Comparison of ENCODE assay signal across 8 mouse cellular contexts in genomic region chr9:43284284-43284683, GRCm38 (mm10). TPM values are rescaled to one million over a fixed set of nuclear protein-coding genes. Genes with fewer than 3 reads are reported as not detected.
DNase-seq lines count a peak whose midpoint lies in the region; ATAC-seq and TF ChIP-seq lines count a peak whose summit lies in the region.

No protein-coding gene starts in this region.

- H3K9me3 ChIP-seq in heart, embryonic 14.5 days (ENCODE audit: control insufficient read depth, low read length): no peaks in the 10 kb centered on the region
- no peaks in the 10 kb centered on the region for H3K9me3 ChIP-seq in liver, embryonic 13.5 days (replicated peaks)
- H3K9me3 ChIP-seq in neural tube, embryonic 12.5 days: no peaks in the 10 kb centered on the region
- H3K9me3 ChIP-seq in stomach, postnatal 0 days (ENCODE audit: control insufficient read depth, low read length): no peaks in the 10 kb centered on the region

- H3K9ac ChIP-seq in heart, embryonic 14.5 days (ENCODE audit: low read length): no peak overlapping the region
- no peak overlapping the region for H3K9ac ChIP-seq in liver, embryonic 13.5 days
- no peak overlapping the region for H3K9ac ChIP-seq in neural tube, embryonic 12.5 days
- H3K9ac ChIP-seq in stomach, postnatal 0 days (ENCODE audit: low read length): no peak overlapping the region

- peak; percentile 82 for ATAC-seq in heart, embryonic 14.5 days (ENCODE audit: insufficient number of reproducible peaks, insufficient read depth, low FRiP score, low read depth)
- ATAC-seq in liver, embryonic 13.5 days (ENCODE audit: low read depth): peak; percentile 73
- peak; percentile 84 for ATAC-seq in neural tube, embryonic 12.5 days (ENCODE audit: low FRiP score, low read depth)
- ATAC-seq in stomach, postnatal 0 days (ENCODE audit: low FRiP score, low TSS enrichment): peak; percentile 88

- TF ChIP-seq CTCF in C2C12 (IDR thresholded peaks at IDR 0.05; ENCODE audit: control insufficient read depth, insufficient read depth, insufficient read length): peak; percentile 92
- TF ChIP-seq CTCF in stomach, postnatal 0 days (IDR thresholded peaks at IDR 0.05; ENCODE audit: low read depth): peak; percentile 97

- no peaks in the 10 kb centered on the region; a peak in 1 of 4 replicates for H3K4me1 ChIP-seq in heart, embryonic 14.5 days (ENCODE audit: control insufficient read depth in 2 of 2, insufficient read depth in 2 of 2, low read length in 2 of 2)
- H3K4me1 ChIP-seq in liver, embryonic 13.5 days (replicated peaks): no peaks in the 10 kb centered on the region
- H3K4me1 ChIP-seq in neural tube, embryonic 12.5 days: peaks cover 7% of the 10 kb centered on the region
- H3K4me1 ChIP-seq in stomach, postnatal 0 days (replicated peaks; ENCODE audit: control insufficient read depth, insufficient read depth): no peaks in the 10 kb centered on the region

- no peak overlapping the region for H3K4me3 ChIP-seq in C2C12 (ENCODE audit: insufficient read depth, poor library complexity, severe bottlenecking)
- no peak overlapping the region for H3K4me3 ChIP-seq in heart, embryonic 14.5 days (ENCODE audit: control insufficient read depth in 1 of 2, insufficient read depth in 1 of 2, low read depth in 1 of 2, low read length in 2 of 2)
- H3K4me3 ChIP-seq in liver, embryonic 13.5 days (replicated peaks): no peak overlapping the region
- no peak overlapping the region for H3K4me3 ChIP-seq in neural tube, embryonic 12.5 days
- no peak overlapping the region for H3K4me3 ChIP-seq in stomach, postnatal 0 days (ENCODE audit: low read depth, low read length)

- TF ChIP-seq EP300 in stomach, postnatal 0 days (optimal IDR thresholded peaks at IDR 0.05): no peak

- H3K27ac ChIP-seq in heart, embryonic 14.5 days (replicated peaks in 1 of 2; ENCODE audit: control insufficient read depth in 1 of 2, insufficient read depth in 1 of 2, low read depth in 2 of 2, low read length in 2 of 2): no peak overlapping the region
- H3K27ac ChIP-seq in liver, embryonic 13.5 days: no peak overlapping the region
- H3K27ac ChIP-seq in neural tube, embryonic 12.5 days: no peak overlapping the region
- H3K27ac ChIP-seq in stomach, postnatal 0 days (replicated peaks): no peak overlapping the region

- DNase-seq in brain, embryonic 18.5 days (ENCODE audit: low read depth, low spot score): peak; percentile 50
- peak; percentile 76 for DNase-seq in fibroblast of lung, adult 2 months (ENCODE audit: low read depth)
- peak; percentile 87 for DNase-seq in kidney, postnatal 14 days
- DNase-seq in liver, embryonic 13.5 days: peak; percentile 66
- peak; percentile 88 for DNase-seq in stomach, postnatal 0 days (ENCODE audit: low spot score)

- H3K79me2 ChIP-seq in C2C12 (ENCODE audit: control insufficient read depth, insufficient read depth): no peaks in the 10 kb centered on the region

- 3% methylated on average over 6 of the region's 6 CpGs for WGBS in heart, embryonic 14.5 days
- WGBS in liver, embryonic 13.5 days (ENCODE audit: insufficient replicate concordance): 9% methylated on average over 6 of the region's 6 CpGs
- 6% methylated on average over 6 of the region's 6 CpGs for WGBS in neural tube, embryonic 12.5 days
- 10% methylated on average over 6 of the region's 6 CpGs for WGBS in stomach, postnatal 0 days

- no peaks in the 10 kb centered on the region for H3K27me3 ChIP-seq in C2C12 (ENCODE audit: control insufficient read depth, insufficient read depth, insufficient read length)
- H3K27me3 ChIP-seq in heart, embryonic 14.5 days (ENCODE audit: control insufficient read depth, insufficient read depth, low read length): peaks cover 5% of the 10 kb centered on the region; the same call in 1 of the 2 replicates
- peaks cover 52% of the 10 kb centered on the region for H3K27me3 ChIP-seq in liver, embryonic 13.5 days
- H3K27me3 ChIP-seq in neural tube, embryonic 12.5 days (replicated peaks): 0 out of 2 replicates have a peak, but pooled peaks cover 3% of the 10 kb centered on the region
- no peaks in the 10 kb centered on the region for H3K27me3 ChIP-seq in stomach, postnatal 0 days (ENCODE audit: control insufficient read depth, insufficient read depth, low read length)

- H3ac ChIP-seq in C2C12 (ENCODE audit: control insufficient read depth, insufficient read length, low read depth): no peak overlapping the region

- no peak overlapping the region for H3K4me2 ChIP-seq in heart, embryonic 14.5 days (ENCODE audit: low read length)
- H3K4me2 ChIP-seq in liver, embryonic 13.5 days: no peak overlapping the region
- H3K4me2 ChIP-seq in neural tube, embryonic 12.5 days (replicated peaks): no peak overlapping the region
- H3K4me2 ChIP-seq in stomach, postnatal 0 days (replicated peaks; ENCODE audit: low read depth): no peak overlapping the region

- no peaks in the 10 kb centered on the region for H3K36me3 ChIP-seq in C2C12 (ENCODE audit: control insufficient read depth, insufficient read depth)
- no peaks in the 10 kb centered on the region for H3K36me3 ChIP-seq in heart, embryonic 14.5 days (ENCODE audit: control insufficient read depth, insufficient read depth, low read length)
- H3K36me3 ChIP-seq in liver, embryonic 13.5 days: no peaks in the 10 kb centered on the region
- no peaks in the 10 kb centered on the region for H3K36me3 ChIP-seq in neural tube, embryonic 12.5 days
- no peaks in the 10 kb centered on the region for H3K36me3 ChIP-seq in stomach, postnatal 0 days (ENCODE audit: control insufficient read depth, insufficient read depth, low read length)

- H3K79me3 ChIP-seq in C2C12 (ENCODE audit: low read depth): no peaks in the 10 kb centered on the region

TF ChIP-seq in C2C12, 6 proteins besides CTCF, POLR2A, EP300 and RAD21:
- no peak for TF ChIP-seq MYOD1 (IDR thresholded peaks at IDR 0.05; ENCODE audit: control insufficient read depth, insufficient read length, low read depth)
- TF ChIP-seq MAX (IDR thresholded peaks at IDR 0.05): no peak
- TF ChIP-seq FOSL1 (IDR thresholded peaks at IDR 0.05; ENCODE audit: insufficient read depth, low read length, poor library complexity, severe bottlenecking): no peak
- no peak for TF ChIP-seq CEBPB (IDR thresholded peaks at IDR 0.05; ENCODE audit: low read depth)
- no peak for TF ChIP-seq MYOG (IDR thresholded peaks at IDR 0.05; ENCODE audit: control insufficient read depth, extremely low read depth, insufficient read length)
- no peak for TF ChIP-seq USF1 (IDR thresholded peaks at IDR 0.05; ENCODE audit: low read depth)
TF ChIP-seq in C2C12: peak in this region for 0.

RNA-seq across cellular contexts. Expression of gene Trim29, which starts 26.4 kb away (rescaled TPM):
- 0.02 TPM for polyA plus RNA-seq in C2C12 (2012; fragmentation: generic; extraction: Trizol)
- polyA plus RNA-seq in heart, embryonic 14.5 days (2014; fragmentation: Nextera tagmentation; extraction: Ambion mirVana): 0.09 TPM in 1 of 2 replicates, not detected in the other
- 0.09 and 0.10 TPM in 2 replicates for polyA plus RNA-seq in liver, embryonic 13.5 days (2015; fragmentation: Nextera tagmentation; extraction: Ambion mirVana)
- 1.7 and 2.4 TPM in 2 replicates for polyA plus RNA-seq in neural tube, embryonic 12.5 days (2016; fragmentation: Nextera tagmentation; extraction: Ambion mirVana)
- polyA plus RNA-seq in stomach, postnatal 0 days (2015; fragmentation: Nextera tagmentation; extraction: Ambion mirVana): 71.2 and 75.3 TPM in 2 replicates

RNA-seq across cellular contexts. Expression of gene Oaf, which starts 44.6 kb away (rescaled TPM):
- polyA plus RNA-seq in C2C12 (2012; fragmentation: generic; extraction: Trizol): 86.9 TPM
- 39.6 and 41.2 TPM in 2 replicates for polyA plus RNA-seq in heart, embryonic 14.5 days (2014; fragmentation: Nextera tagmentation; extraction: Ambion mirVana)
- polyA plus RNA-seq in liver, embryonic 13.5 days (2015; fragmentation: Nextera tagmentation; extraction: Ambion mirVana): 27.4 and 29.3 TPM in 2 replicates
- 37.2 and 40.0 TPM in 2 replicates for polyA plus RNA-seq in neural tube, embryonic 12.5 days (2016; fragmentation: Nextera tagmentation; extraction: Ambion mirVana)
- polyA plus RNA-seq in stomach, postnatal 0 days (2015; fragmentation: Nextera tagmentation; extraction: Ambion mirVana): 30.9 and 31.9 TPM in 2 replicates

Comparison
In these comparisons a context has a peak if more than half of its experiments do, and no peak if none do; other contexts are left out.
1. RNA of gene Trim29, which starts 26.4 kb away (polyA plus RNA-seq): 71.2 to 75.3 TPM in stomach, postnatal 0 days; 1.7 to 2.4 TPM in neural tube, embryonic 12.5 days, 0.09 to 0.10 TPM in liver, embryonic 13.5 days, 0.09 TPM in heart, embryonic 14.5 days and 0.02 TPM in C2C12 (single experiment); every median in the first group is over 10 times any median in the second.
2. Peak in every context shown above with its lines, with median percentiles within 50 percentile points of each other: DNase-seq and ATAC-seq.